Mouse (Mus musculus): ENCODE measurements around the gene Stmn1. TPM values are rescaled to one million over a fixed set of nuclear protein-coding genes. Genes with fewer than 3 reads are reported as not detected.

Gene Stmn1
- polyA plus RNA-seq (2012; rRNA removed): 92.8 and 131 TPM in 2 replicates

GRCm38 (mm10) chr4:134468215-134468575, at the start of gene Stmn1:
TSS of gene Stmn1 (plus strand) at chr4:134468320.

GRCm38 (mm10) chr4:134496595-134497210, 28.6 kb downstream of the Stmn1 start, which contains the start of gene Paqr7:
TSS of gene Paqr7 (plus strand) at chr4:134496697.

GRCm38 (mm10) chr4:134510845-134511411, 42.8 kb downstream of the Stmn1 start, which contains the start of gene Aunip:
TSS of gene Aunip (plus strand) at chr4:134510999.

Other genes starting within 250 kb of the Stmn1 start
- gene Catsper4, start 240.9 kb upstream of the Stmn1 start, polyA plus RNA-seq (2012; rRNA removed): not detected in 2 replicates
- gene Cnksr1, start 229.9 kb upstream of the Stmn1 start, polyA plus RNA-seq (2012; rRNA removed): 0.03 and 0.08 TPM in 2 replicates
- not detected in 2 replicates for gene E130218I03Rik, start 224.7 kb upstream of the Stmn1 start, polyA plus RNA-seq (2012; rRNA removed)
- 6.0 and 6.2 TPM in 2 replicates for gene Zfp593, start 222.7 kb upstream of the Stmn1 start, polyA plus RNA-seq (2012; rRNA removed)
- not detected in 2 replicates for gene Gm30191, start 221.4 kb upstream of the Stmn1 start, polyA plus RNA-seq (2012; rRNA removed)
- gene Grrp1, start 214.2 kb upstream of the Stmn1 start, polyA plus RNA-seq (2012; rRNA removed): 0.72 and 0.92 TPM in 2 replicates
- gene Pdik1l, start 180.4 kb upstream of the Stmn1 start, polyA plus RNA-seq (2012; rRNA removed): 5.1 and 5.3 TPM in 2 replicates
- gene Trim63, start 153.2 kb upstream of the Stmn1 start, polyA plus RNA-seq (2012; rRNA removed): 0.06 and 0.16 TPM in 2 replicates
- gene Slc30a2, start 125.1 kb upstream of the Stmn1 start, polyA plus RNA-seq (2012; rRNA removed): 0.02 and 0.03 TPM in 2 replicates
- 0.10 TPM in 2 replicates for gene Extl1, start 84.5 kb upstream of the Stmn1 start, polyA plus RNA-seq (2012; rRNA removed)
- 3.4 and 4.6 TPM in 2 replicates for gene Pafah2, start 72.0 kb upstream of the Stmn1 start, polyA plus RNA-seq (2012; rRNA removed)
- gene Paqr7, start 28.4 kb downstream of the Stmn1 start, polyA plus RNA-seq (2012; rRNA removed): 3.0 and 4.1 TPM in 2 replicates
- 21.6 and 26.4 TPM in 2 replicates for gene Aunip, start 42.7 kb downstream of the Stmn1 start, polyA plus RNA-seq (2012; rRNA removed)
- gene Mtfr1l, start 67.1 kb downstream of the Stmn1 start, polyA plus RNA-seq (2012; rRNA removed): 25.3 and 29.4 TPM in 2 replicates
- 3.4 and 4.1 TPM in 2 replicates for gene Selenon, start 83.8 kb downstream of the Stmn1 start, polyA plus RNA-seq (2012; rRNA removed)
- gene Man1c1, start 236.0 kb downstream of the Stmn1 start, polyA plus RNA-seq (2012; rRNA removed): 1.4 and 1.7 TPM in 2 replicates